In the genomic region with DNA sequence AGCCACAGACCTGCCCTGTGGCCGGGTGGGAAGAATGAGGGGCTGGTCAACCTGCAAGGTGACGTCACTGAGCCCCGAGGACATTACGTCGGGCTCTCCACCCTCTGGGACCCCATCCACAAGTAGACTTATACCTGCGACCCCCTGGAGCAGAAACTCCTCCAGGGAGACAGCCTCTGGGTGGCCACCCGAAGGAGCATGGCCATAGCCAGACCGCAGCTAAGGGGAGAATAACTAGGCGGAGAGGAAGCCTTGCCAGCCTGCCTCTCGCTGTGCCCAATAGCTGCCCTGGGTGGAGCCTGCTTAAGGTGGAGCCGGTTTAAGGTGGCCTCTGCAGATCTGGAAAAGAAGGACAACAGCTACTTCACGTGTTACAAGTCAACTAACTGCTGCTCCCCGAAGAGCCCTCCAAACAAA, we compare ENCODE assay signal across 8 mouse cellular contexts. TPM values are rescaled to one million over a fixed set of nuclear protein-coding genes. Genes with fewer than 3 reads are reported as not detected.
A peak's percentile ranks its signal among the peaks of the same experiment; 100 is the strongest.
DNase-seq lines count a peak whose midpoint lies in the region; ATAC-seq and TF ChIP-seq lines count a peak whose summit lies in the region.

A gene (minus strand): TSS at position 270 of the 417 bp plus-strand sequence.

- no peaks in the 10 kb centered on the region for H3K27me3 ChIP-seq in cerebellum, adult 2 months (ENCODE audit: control insufficient read depth, insufficient read depth, low read length)
- no peaks in the 10 kb centered on the region for H3K27me3 ChIP-seq in hindbrain, embryonic 13.5 days
- H3K27me3 ChIP-seq in limb, embryonic 12.5 days: no peaks in the 10 kb centered on the region
- H3K27me3 ChIP-seq in midbrain, embryonic 15.5 days (replicated peaks): no peaks in the 10 kb centered on the region

- H3K27ac ChIP-seq in cerebellum, adult 2 months (ENCODE audit: insufficient read depth, low read length): peak within 1 kb of the TSS; percentile 82
- H3K27ac ChIP-seq in hindbrain, embryonic 13.5 days: no peak within 1 kb of the TSS; the same call in 1 of the 2 replicates
- no peak within 1 kb of the TSS for H3K27ac ChIP-seq in limb, embryonic 12.5 days
- H3K27ac ChIP-seq in midbrain, embryonic 15.5 days: no peak within 1 kb of the TSS

- 9% methylated on average over 13 of the region's 13 CpGs for WGBS in cerebellum, adult 2 months
- 26% methylated on average over 13 of the region's 13 CpGs for WGBS in hindbrain, embryonic 13.5 days
- WGBS in limb, embryonic 12.5 days: 30% methylated on average over 13 of the region's 13 CpGs
- WGBS in midbrain, embryonic 15.5 days: 29% methylated on average over 13 of the region's 13 CpGs

- no peak for TF ChIP-seq CTCF in cerebellum, adult 2 months (IDR thresholded peaks at IDR 0.05; ENCODE audit: borderline replicate concordance, insufficient read depth, low read depth, low read length)

- no peaks in the 10 kb centered on the region for H3K9me3 ChIP-seq in hindbrain, embryonic 13.5 days
- 0 out of 2 replicates have a peak, but pooled peaks cover 3% of the 10 kb centered on the region for H3K9me3 ChIP-seq in limb, embryonic 12.5 days
- no peaks in the 10 kb centered on the region for H3K9me3 ChIP-seq in midbrain, embryonic 15.5 days

- H3K4me1 ChIP-seq in cerebellum, adult 2 months (ENCODE audit: control insufficient read depth, insufficient read depth, low read length): peaks cover 10% of the 10 kb centered on the region
- H3K4me1 ChIP-seq in hindbrain, embryonic 13.5 days (replicated peaks): peaks cover 6% of the 10 kb centered on the region
- peaks cover 7% of the 10 kb centered on the region; the same call in 1 of the 2 replicates for H3K4me1 ChIP-seq in limb, embryonic 12.5 days (replicated peaks)
- H3K4me1 ChIP-seq in midbrain, embryonic 15.5 days: peaks cover 6% of the 10 kb centered on the region; the same call in 1 of the 2 replicates

- H3K36me3 ChIP-seq in hindbrain, embryonic 13.5 days: peaks cover 8% of the 10 kb centered on the region
- peaks cover 24% of the 10 kb centered on the region; the same call in 1 of the 2 replicates for H3K36me3 ChIP-seq in limb, embryonic 12.5 days
- no peaks in the 10 kb centered on the region for H3K36me3 ChIP-seq in midbrain, embryonic 15.5 days (replicated peaks)

- H3K9ac ChIP-seq in hindbrain, embryonic 13.5 days: peak within 1 kb of the TSS; percentile 44
- 0 out of 2 replicates have a peak within 1 kb of the TSS, but pooled peaks have one; percentile 23 for H3K9ac ChIP-seq in limb, embryonic 12.5 days (replicated peaks)
- H3K9ac ChIP-seq in midbrain, embryonic 15.5 days: no peak within 1 kb of the TSS

- peak; percentile 86 for TF ChIP-seq POLR2A in cerebellum, adult 2 months (IDR thresholded peaks at IDR 0.05; ENCODE audit: borderline replicate concordance, insufficient read depth, low read length)

- DNase-seq in right cerebral cortex, adult 18-20 months: peak; percentile 68
- DNase-seq in right cerebral cortex, postnatal 25 days: no peak
- peak; percentile 80 to 81 for DNase-seq in cerebellum, adult 2 months
- DNase-seq in frontal cortex, postnatal 36 days (ENCODE audit: low spot score in 2 of 2): peak; percentile 49 to 65
- DNase-seq in MN1 (ENCODE audit: low spot score): no peak

- H3K4me3 ChIP-seq in cerebellum, adult 2 months (replicated peaks; ENCODE audit: insufficient read depth, low read depth, low read length): peak within 1 kb of the TSS; percentile 73
- peak within 1 kb of the TSS; percentile 23 for H3K4me3 ChIP-seq in hindbrain, embryonic 13.5 days
- peak within 1 kb of the TSS; percentile 28 for H3K4me3 ChIP-seq in limb, embryonic 12.5 days (replicated peaks)
- peak within 1 kb of the TSS; percentile 27 for H3K4me3 ChIP-seq in midbrain, embryonic 15.5 days

- ATAC-seq in hindbrain, embryonic 13.5 days (ENCODE audit: low FRiP score): 0 out of 2 replicates have a peak, but pooled peaks have one; percentile 9
- no peak for ATAC-seq in limb, embryonic 12.5 days (ENCODE audit: insufficient number of reproducible peaks, insufficient read depth, low FRiP score, low TSS enrichment, low read depth)
- no peak; the same call in 1 of the 2 replicates for ATAC-seq in midbrain, embryonic 15.5 days (replicated peaks)

- peak within 1 kb of the TSS; percentile 44 for H3K4me2 ChIP-seq in hindbrain, embryonic 13.5 days
- peak within 1 kb of the TSS; percentile 49 for H3K4me2 ChIP-seq in limb, embryonic 12.5 days
- peak within 1 kb of the TSS; percentile 42 for H3K4me2 ChIP-seq in midbrain, embryonic 15.5 days

RNA-seq across cellular contexts. Expression of the gene that starts here (rescaled TPM):
- 22.9 and 24.4 TPM in 2 replicates for polyA plus RNA-seq in cerebellum, adult 2 months (2012; rRNA removed)
- 0.52 and 0.53 TPM in 2 replicates for polyA plus RNA-seq in hindbrain, embryonic 13.5 days (2015; fragmentation: Nextera tagmentation; extraction: Ambion mirVana)
- polyA plus RNA-seq in limb, embryonic 12.5 days (2016; fragmentation: Nextera tagmentation; extraction: Ambion mirVana): 0.25 and 0.26 TPM in 2 replicates
- 0.71 and 0.82 TPM in 2 replicates for polyA plus RNA-seq in midbrain, embryonic 15.5 days (2015; fragmentation: Nextera tagmentation; extraction: Ambion mirVana)

Comparison
In these comparisons a context has a peak if more than half of its experiments do, and no peak if none do; other contexts are left out.
1. RNA of the gene that starts here (polyA plus RNA-seq): 22.9 to 24.4 TPM in cerebellum, adult 2 months; 0.71 to 0.82 TPM in midbrain, embryonic 15.5 days, 0.52 to 0.53 TPM in hindbrain, embryonic 13.5 days and 0.25 to 0.26 TPM in limb, embryonic 12.5 days; every median in the first group is over 10 times any median in the second.
2. DNase-seq: peak in right cerebral cortex, adult 18-20 months (single experiment), cerebellum, adult 2 months (2 of 2) and frontal cortex, postnatal 36 days (2 of 2); none in right cerebral cortex, postnatal 25 days (single experiment) and MN1 (single experiment).
3. Peak in ATAC-seq, H3K4me3 ChIP-seq, H3K9ac ChIP-seq and H3K4me2 ChIP-seq in hindbrain, embryonic 13.5 days; RNA of the gene not detected or under 1 TPM.
4. H3K4me3 ChIP-seq: peak in every context shown above with its lines; median percentile 73 in cerebellum, adult 2 months; 28 in limb, embryonic 12.5 days; 27 in midbrain, embryonic 15.5 days; 23 in hindbrain, embryonic 13.5 days.
5. Peak in every context shown above with its lines, with median percentiles within 50 percentile points of each other: H3K4me2 ChIP-seq.